Mouse (Mus musculus) embryonic fibroblast, embryonic 13.5 days (primary cell): ENCODE data around the gene Lysmd2. TPM values are rescaled to one million over a fixed set of nuclear protein-coding genes. Genes with fewer than 3 reads are reported as not detected.
A peak's percentile ranks its signal among the peaks of the same experiment; 100 is the strongest.
"Not testable (repeated sequence)": the region's sequence is repeated elsewhere in the genome, so short reads cannot be mapped to it uniquely, and the experiment has no call there.

ENCODE experiments used
- H3K27ac ChIP-seq: 2 replicates; pipeline ENCODE4 v1.5.1; 2012; ENCODE audit warnings: low read length, control low read depth, inconsistent platforms; ENCODE audit not compliant: insufficient read depth
- H3K4me1 ChIP-seq: 2 replicates; pipeline ENCODE4 v1.6.1; 2011; ENCODE audit warnings: low read length; ENCODE audit not compliant: control insufficient read depth, insufficient read depth
- H3K4me3 ChIP-seq: 2 replicates; pipeline ENCODE4 v1.5.1; 2011; ENCODE audit warnings: mild to moderate bottlenecking, control low read depth, low read length; ENCODE audit not compliant: insufficient read depth
- CTCF ChIP-seq: IDR thresholded peaks from 2 replicates; pipeline ENCODE4 v1.5.1; 2011; ENCODE audit warnings: mild to moderate bottlenecking, control low read depth, low read length, moderate library complexity, borderline replicate concordance; ENCODE audit not compliant: insufficient read depth
- POLR2A ChIP-seq: IDR thresholded peaks from 2 replicates; pipeline ENCODE4 v1.6.1; 2011; ENCODE audit warnings: low read depth, mild to moderate bottlenecking, control low read depth, low read length, moderate library complexity
- polyA plus RNA-seq: library from polyadenylated mRNA; stranded (reverse); fragments of >200 nt; gene quantifications from 2 replicates; pipeline ENCODE4 v1.2.4, GENCODE M21; 2011; ENCODE audit warnings: low read depth; ENCODE audit not compliant: missing spikeins, insufficient read length

Lysmd2 gene
- polyA plus RNA-seq, 1 experiment: 10.4 TPM

DNA sequence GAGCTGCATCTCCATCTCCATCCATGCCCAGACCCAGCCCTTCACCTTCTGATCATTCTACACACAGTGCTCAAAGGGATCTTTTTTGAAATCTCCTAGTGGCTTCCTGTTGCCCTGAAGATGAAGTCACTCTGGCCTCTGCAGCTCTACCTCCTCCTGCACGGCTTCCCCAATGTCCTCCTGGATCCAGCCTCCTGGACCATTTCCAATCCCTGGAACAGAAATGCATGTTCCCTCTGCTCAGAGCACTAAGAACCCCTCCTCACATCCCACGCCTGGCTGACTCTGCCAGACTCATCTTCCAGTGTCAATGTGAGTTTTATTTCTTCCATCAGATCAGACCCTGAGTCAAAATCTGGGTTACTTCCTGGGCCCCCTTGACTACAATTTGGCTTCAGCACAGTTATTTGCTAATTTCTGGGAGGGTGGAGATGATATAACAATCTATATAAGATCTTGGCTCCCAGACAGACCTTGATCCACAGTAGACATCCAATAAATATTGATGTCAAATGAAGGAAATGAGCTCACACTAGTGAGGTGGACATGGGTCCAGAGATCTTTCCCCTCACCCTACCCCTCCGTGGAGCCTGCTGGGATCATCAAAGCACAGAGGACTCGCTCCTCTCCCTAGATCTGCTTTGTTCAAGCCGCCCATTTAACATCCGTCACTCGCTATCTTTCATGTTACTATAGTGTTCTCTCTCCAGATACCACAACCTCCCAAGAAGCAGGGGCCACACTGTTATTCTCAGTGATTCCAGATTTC, 25.2 kb upstream of the Lysmd2 start:
- no peak overlapping the region for H3K27ac ChIP-seq
- no peak for TF ChIP-seq POLR2A
- H3K4me3 ChIP-seq: no peak overlapping the region
- H3K4me1 ChIP-seq: no peaks in the 10 kb centered on the region

GRCm38 (mm10) chr9:75601510-75601909, 24.0 kb upstream of the Lysmd2 start:
- H3K27ac ChIP-seq: no peak overlapping the region

GRCm38 (mm10) chr9:75607496-75607895, 18.0 kb upstream of the Lysmd2 start:
- TF ChIP-seq POLR2A: no peak
- TF ChIP-seq CTCF: no peak
- Histone ChIP-seq H3K4me1 (no peaks in the 10 kb centered on the region), H3K4me3 (no peak overlapping the region), H3K27ac (no peak overlapping the region)

More at GRCm38 (mm10) chr9:75601510-75601909, 24.0 kb upstream of the Lysmd2 start:
- Histone ChIP-seq H3K4me1 (no peaks in the 10 kb centered on the region), H3K4me3 (no peak overlapping the region)
- no peak for TF ChIP-seq POLR2A
- no peak for TF ChIP-seq CTCF

- no peak overlapping the region for H3K4me3 ChIP-seq
- H3K27ac ChIP-seq: no peak overlapping the region
- H3K4me1 ChIP-seq: no peaks in the 10 kb centered on the region
- TF ChIP-seq CTCF: no peak
These were observed 16.0 kb upstream of the Lysmd2 start for GRCm38 (mm10) chr9:75609505-75609904.

- no peak for TF ChIP-seq CTCF
- Histone ChIP-seq H3K27ac (no peak overlapping the region), H3K4me1 (no peaks in the 10 kb centered on the region), H3K4me3 (no peak overlapping the region; the same call in 1 of the 2 replicates)
These were observed 15.6 kb upstream of the Lysmd2 start for GRCm38 (mm10) chr9:75609965-75610364.

GRCm38 (mm10) chr9:75610571-75611493, 14.7 kb upstream of the Lysmd2 start, which contains the start of gene Tmod2:
Tmod2 (minus strand) TSS chr9:75611325.
- TF ChIP-seq POLR2A: peak; percentile 36; the same call in 1 of the 2 replicates
- no peak for TF ChIP-seq CTCF
- peak within 1 kb of the TSS; percentile 54 for H3K4me3 ChIP-seq
- no peaks in the 10 kb centered on the region for H3K4me1 ChIP-seq
- no peak within 1 kb of the TSS for H3K27ac ChIP-seq

DNA sequence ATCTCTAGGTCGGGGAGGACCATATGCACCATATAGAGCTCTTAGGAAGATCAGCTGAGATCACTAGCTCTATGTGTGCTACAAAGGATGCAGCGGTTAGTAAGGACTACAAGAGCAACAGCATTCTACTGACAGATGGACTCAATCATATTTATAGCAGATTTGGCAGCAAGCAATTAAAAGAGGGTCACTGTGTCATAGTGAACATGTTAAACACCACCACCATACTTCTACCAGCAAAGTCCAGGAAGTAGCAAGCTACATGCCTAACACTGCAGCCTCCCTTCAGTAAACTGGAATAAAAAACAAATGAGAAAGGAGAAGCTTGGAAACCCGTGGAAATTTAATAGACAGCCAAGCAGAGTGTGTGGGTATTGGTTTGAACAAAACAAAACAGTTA, 9.0 kb upstream of the Lysmd2 start:
- H3K4me3 ChIP-seq: no peak overlapping the region
- no peak overlapping the region for H3K27ac ChIP-seq
- TF ChIP-seq POLR2A (no peak), CTCF (no peak)
- H3K4me1 ChIP-seq: no peaks in the 10 kb centered on the region

- Histone ChIP-seq H3K4me1 (no peaks in the 10 kb centered on the region), H3K27ac (no peak overlapping the region), H3K4me3 (no peak overlapping the region)
- TF ChIP-seq CTCF: no peak
- no peak for TF ChIP-seq POLR2A
These were observed 6.6 kb upstream of the Lysmd2 start for GRCm38 (mm10) chr9:75618836-75619400.

DNA sequence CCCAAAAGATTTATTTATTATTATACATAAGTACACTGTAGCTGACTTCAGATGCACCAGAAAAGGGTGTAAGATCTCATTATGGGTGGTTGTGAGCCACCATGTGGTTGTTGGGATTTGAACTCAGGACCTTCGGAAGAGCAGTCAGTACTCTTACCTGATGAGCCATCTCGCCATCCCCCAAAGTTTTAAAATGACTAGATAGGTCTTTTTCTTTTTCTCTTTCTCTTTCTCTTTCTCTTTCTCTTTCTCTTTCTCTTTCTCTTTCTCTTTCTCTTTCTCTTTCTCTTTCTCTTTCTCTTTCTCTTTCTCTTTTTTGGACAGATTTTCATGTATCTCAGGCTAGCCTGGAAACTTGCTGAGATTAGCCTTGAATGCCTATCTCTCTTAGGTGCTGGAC, 5.8 kb upstream of the Lysmd2 start:
- not testable (repeated sequence) for H3K4me1 ChIP-seq, H3K4me3 ChIP-seq, H3K27ac ChIP-seq

- Histone ChIP-seq H3K4me3 (no peak overlapping the region), H3K4me1 (no peaks in the 10 kb centered on the region), H3K27ac (no peak overlapping the region)
- TF ChIP-seq CTCF (no peak), POLR2A (no peak)
These were observed 4.1 kb upstream of the Lysmd2 start for GRCm38 (mm10) chr9:75621428-75621827.
